Mouse (Mus musculus) neural tube, postnatal 0 days (tissue): ENCODE measurements around the gene Atp5l. TPM values are rescaled to one million over a fixed set of nuclear protein-coding genes. Genes with fewer than 3 reads are reported as not detected.

ENCODE experiments used
- polyA plus RNA-seq: library from polyadenylated mRNA; unstranded; fragments of >200 nt; fragmentation: Nextera tagmentation; extraction: Ambion mirVana; gene quantifications from 2 replicates; pipeline ENCODE4 v1.2.1, GENCODE M21; 2015

Gene Atp5l
- 999 and 1,059 TPM in 2 replicates for polyA plus RNA-seq

DNA sequence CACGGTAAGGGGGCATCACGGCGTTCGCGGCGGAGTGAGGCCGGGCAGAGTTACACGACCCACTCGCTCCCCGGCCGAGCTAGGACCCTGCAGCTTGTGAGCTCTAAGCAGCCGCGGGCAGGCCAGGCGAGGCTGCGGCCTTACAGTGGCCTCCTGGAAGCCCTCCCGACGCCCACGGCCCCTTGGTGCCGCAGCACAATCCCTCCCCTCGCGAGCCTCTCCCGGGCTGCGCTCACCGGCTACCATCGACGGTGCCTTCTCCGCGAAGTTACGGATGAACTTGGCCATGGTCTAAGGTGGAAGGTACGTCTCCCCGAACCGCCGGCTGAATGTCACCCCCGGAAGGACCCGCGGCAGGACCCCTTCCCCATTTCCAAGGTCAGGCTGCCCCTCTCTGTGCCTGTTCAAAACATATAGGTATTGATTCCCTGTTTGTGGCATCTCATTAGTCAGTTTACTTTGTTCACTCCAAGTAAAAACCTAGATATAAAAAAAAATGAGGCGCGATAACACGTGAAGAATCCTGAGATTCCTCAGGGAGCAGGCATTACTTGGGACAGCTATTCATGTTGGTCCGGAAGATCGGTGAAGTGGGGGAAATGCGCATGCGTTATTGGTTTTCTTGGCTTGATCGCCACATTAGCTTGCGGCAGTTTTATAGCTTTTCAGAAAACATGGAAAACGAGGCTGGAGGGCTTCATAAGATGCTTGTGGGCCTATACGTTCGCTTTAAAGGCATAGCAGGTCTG lies at the start of gene Atp5l:
TSS of gene Atp5l (minus strand) at position 369 of the 749 bp plus-strand sequence.

DNA sequence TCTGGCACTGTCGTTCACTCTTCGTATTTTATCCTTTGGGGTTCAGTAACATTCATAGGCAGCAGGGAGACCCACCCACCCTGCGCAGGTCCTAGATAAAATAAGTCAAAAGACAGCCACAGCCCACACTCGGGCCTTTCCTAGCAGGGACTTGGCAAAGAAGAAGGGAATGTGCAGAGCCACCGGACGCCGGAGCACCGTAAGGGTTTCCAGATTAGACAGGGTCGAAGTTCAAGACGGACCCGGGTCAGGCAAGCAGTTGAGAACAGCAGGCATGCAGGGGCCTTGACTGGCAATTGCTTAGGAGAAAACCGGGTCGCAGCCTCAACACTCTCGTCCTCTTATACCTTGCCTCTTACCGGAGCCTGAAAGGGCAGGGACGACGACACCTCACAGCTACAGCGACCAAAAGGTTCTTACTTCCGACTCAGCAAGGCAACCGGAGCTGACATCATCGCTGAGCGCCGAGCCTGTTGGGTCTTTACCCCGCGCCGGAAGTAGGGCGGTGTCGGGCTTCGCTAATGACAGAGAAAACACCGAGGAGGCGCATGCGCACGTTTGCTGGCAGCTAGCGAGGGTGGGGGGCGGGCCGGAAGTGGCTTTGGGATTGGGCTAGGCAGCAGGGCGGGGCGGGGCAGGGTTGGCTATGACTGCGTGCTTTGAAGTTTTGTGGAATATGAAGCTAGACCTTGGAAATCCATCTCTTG lies 44.7 kb upstream of the Atp5l start, which contains the start of gene Ube4a:
TSS of gene Ube4a (minus strand) at position 475 of the 707 bp plus-strand sequence.

DNA sequence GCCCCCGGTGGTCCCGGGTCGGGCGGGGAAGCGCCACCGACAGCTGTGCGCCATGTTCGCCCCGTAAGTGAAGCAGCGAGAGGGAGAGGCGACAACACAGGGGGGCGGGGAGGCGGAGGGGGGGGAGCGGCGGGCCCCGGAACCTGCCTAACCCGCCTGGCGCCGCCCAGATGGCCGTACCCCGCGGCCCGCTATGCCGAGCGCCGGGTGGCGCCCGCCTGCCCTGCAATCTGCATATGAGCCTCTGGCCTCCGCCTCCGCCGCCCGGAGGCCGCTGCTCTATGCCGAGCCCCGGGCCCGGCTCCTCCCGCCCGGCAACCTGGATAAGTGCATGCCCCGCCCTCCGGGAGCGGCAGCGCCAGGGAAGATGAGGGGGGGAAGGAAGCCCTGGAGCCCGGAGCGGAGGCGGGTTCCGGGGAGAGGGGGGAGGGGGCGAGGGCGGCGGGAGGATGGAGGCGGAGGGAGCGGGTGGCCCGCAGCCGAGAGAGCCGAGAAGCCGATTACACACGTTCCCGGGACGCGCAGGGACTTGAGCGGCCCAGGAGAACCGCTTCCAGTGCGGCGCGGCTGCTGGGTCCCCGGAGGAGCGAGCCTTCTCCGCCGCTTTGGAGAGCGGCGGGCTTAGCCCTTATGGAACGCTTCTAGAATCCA lies 39.2 kb downstream of the Atp5l start, which contains the start of gene Kmt2a:
TSS of gene Kmt2a (minus strand) at position 76 of the 651 bp plus-strand sequence.

Other genes with a start within 250 kb of the Atp5l start
- not detected in 2 replicates for gene Treh, start 247.5 kb downstream of the Atp5l start, polyA plus RNA-seq
- gene Phldb1, start 185.5 kb downstream of the Atp5l start, polyA plus RNA-seq: 30.8 and 33.2 TPM in 2 replicates
- gene Arcn1, start 152.9 kb downstream of the Atp5l start, polyA plus RNA-seq: 91.7 and 95.7 TPM in 2 replicates
- 144 and 145 TPM in 2 replicates for gene Ift46, start 152.8 kb downstream of the Atp5l start, polyA plus RNA-seq
- 32.5 and 36.8 TPM in 2 replicates for gene Tmem25, start 121.4 kb downstream of the Atp5l start, polyA plus RNA-seq
- 0.41 and 1.0 TPM in 2 replicates for gene Ttc36, start 117.7 kb downstream of the Atp5l start, polyA plus RNA-seq
- 19.6 and 21.4 TPM in 2 replicates for gene Kmt2a, start 39.4 kb downstream of the Atp5l start, polyA plus RNA-seq
- gene Ube4a, start 44.9 kb upstream of the Atp5l start, polyA plus RNA-seq: 22.2 and 27.8 TPM in 2 replicates
- not detected in 2 replicates for gene Cd3g, start 59.7 kb upstream of the Atp5l start, polyA plus RNA-seq
- not detected in 2 replicates for gene Cd3d, start 61.0 kb upstream of the Atp5l start, polyA plus RNA-seq
- gene Cd3e, start 88.9 kb upstream of the Atp5l start, polyA plus RNA-seq: 0.21 TPM in 1 of 2 replicates, not detected in the other
- 1.9 and 4.5 TPM in 2 replicates for gene Mpzl2, start 119.1 kb upstream of the Atp5l start, polyA plus RNA-seq
- gene Mpzl3, start 134.4 kb upstream of the Atp5l start, polyA plus RNA-seq: 1.2 and 1.3 TPM in 2 replicates
- 0.34 and 0.39 TPM in 2 replicates for gene Jaml, start 158.4 kb upstream of the Atp5l start, polyA plus RNA-seq
- 13.2 and 14.0 TPM in 2 replicates for gene Scn2b, start 197.0 kb upstream of the Atp5l start, polyA plus RNA-seq
- gene Scn4b, start 217.7 kb upstream of the Atp5l start, polyA plus RNA-seq: 2.3 TPM in 2 replicates